Mouse (Mus musculus) spleen, adult 2 months (tissue): Measurements from ENCODE around the gene Rwdd2a.

Experiments used
- CTCF ChIP-seq: fragments of 200-500 bp; IDR thresholded peaks from 2 replicates; pipeline ENCODE4 v1.5.1; 2011; ENCODE audit warnings: mild to moderate bottlenecking, inconsistent platforms; ENCODE audit not compliant: insufficient read depth, insufficient read length, insufficient replicate concordance; ENCODE audit errors: extremely low read depth
- POLR2A ChIP-seq: fragments of 200-500 bp; IDR thresholded peaks from 2 replicates; pipeline ENCODE4 v1.6.1; 2011; ENCODE audit warnings: low read depth, low read length, inconsistent platforms

DNA sequence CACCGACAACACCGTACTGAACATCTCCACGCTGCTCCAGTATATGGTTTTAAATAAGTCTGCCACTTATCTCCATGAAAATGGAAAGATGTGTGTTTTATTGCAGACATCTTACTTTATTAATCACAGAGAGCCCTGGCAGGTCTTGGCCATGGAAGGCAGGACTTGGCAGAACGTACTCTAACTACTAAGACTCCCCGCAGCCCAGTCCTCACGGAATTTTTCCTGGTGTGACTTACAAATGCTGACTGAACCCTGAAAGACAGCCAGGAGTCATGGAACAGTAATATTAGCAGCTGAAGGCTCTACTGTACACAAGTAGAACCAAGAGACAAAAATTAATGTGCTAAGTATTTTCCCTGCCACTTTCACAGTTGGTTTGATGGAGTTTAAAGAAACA lies 34.0 kb downstream of the Rwdd2a start:
- TF ChIP-seq POLR2A = no peak
- TF ChIP-seq CTCF = no peak
